Mouse (Mus musculus) gastrocnemius, adult 8-10 months (tissue): Measurements from ENCODE around the gene Olfr270. TPM values are rescaled to one million over a fixed set of nuclear protein-coding genes. Genes with fewer than 3 reads are reported as not detected.

ENCODE experiments used
- total RNA-seq, 4 experiments: library from RNA; stranded (reverse); gene quantifications; 2 replicates each; pipeline ENCODE4 v1.2.4; 2022

Olfr270 gene
- total RNA-seq, 4 experiments from 2014 or later = not detected

Other genes starting within 250 kb of the Olfr270 start
- not detected for gene Olfr275, start 149.9 kb upstream of the Olfr270 start, total RNA-seq
- not detected for gene Olfr273, start 105.3 kb upstream of the Olfr270 start, total RNA-seq
- not detected for gene Olfr272, start 45.4 kb upstream of the Olfr270 start, total RNA-seq
- not detected for gene Nipsnap3a, start 24.7 kb downstream of the Olfr270 start, total RNA-seq
- 1 to 10 TPM; 1.3 to 2.0 (median 1.8) TPM for gene Nipsnap3b, start 47.3 kb downstream of the Olfr270 start, total RNA-seq
- 1 to 10 TPM; 5.0 to 7.6 (median 7.4) TPM for gene Abca1, start 195.3 kb downstream of the Olfr270 start, total RNA-seq